Comparison of ENCODE assay signal across 29 mouse cellular contexts in the genomic region with DNA sequence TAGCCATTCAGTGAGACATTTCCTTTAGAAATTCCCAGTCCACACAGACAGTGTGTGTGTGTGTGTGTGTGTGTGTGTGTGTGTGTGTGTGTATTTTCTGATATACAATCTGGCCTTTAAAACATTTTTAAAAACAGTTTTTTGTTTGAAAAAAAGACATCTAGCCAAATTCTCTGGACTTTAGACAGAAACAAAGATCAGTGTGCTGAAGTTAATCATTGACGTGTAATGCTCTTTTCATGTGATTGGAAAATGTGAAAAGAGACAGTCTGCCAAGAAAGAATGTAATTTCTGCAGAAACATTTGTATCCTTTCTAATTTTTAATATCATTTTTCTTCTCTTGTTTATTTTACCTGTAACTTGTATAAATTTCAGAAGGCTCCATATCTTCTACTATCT.
DNase-seq lines count a peak whose midpoint lies in the region; ATAC-seq and TF ChIP-seq lines count a peak whose summit lies in the region.
"Had no signal": no experiment of that assay in that cellular context is flagged by ENCODE, and none has a peak within 500 bp of the region (broad histone marks: within the 10 kb centered on the region; RNA-seq: fewer than 3 reads in every experiment).

No protein-coding gene starts in this region.

- ATAC-seq in liver, embryonic 12.5 days, result no peak
- ATAC-seq in intestine, embryonic 16.5 days, result peak; percentile 66
- ATAC-seq: forebrain, embryonic 14.5 days; forebrain, postnatal 0 days; hindbrain, embryonic 16.5 days; Patski had no signal

- H3K9me3 ChIP-seq in liver, embryonic 12.5 days (replicated peaks), result no peaks in the 10 kb centered on the region
- no peaks in the 10 kb centered on the region for H3K9me3 ChIP-seq in intestine, embryonic 16.5 days (ENCODE audit: control insufficient read depth, low read length)
- H3K9me3 ChIP-seq: embryonic facial prominence, embryonic 12.5 days; embryonic facial prominence, embryonic 15.5 days; heart, embryonic 15.5 days; hindbrain, embryonic 10.5 days; hindbrain, embryonic 13.5 days had no signal

- no peaks in the 10 kb centered on the region for H3K36me3 ChIP-seq in kidney, adult 2 months (ENCODE audit: control insufficient read depth, insufficient read depth, low read length)
- no peaks in the 10 kb centered on the region for H3K36me3 ChIP-seq in liver, adult 2 months (ENCODE audit: control insufficient read depth, insufficient read depth, low read length)
- no peaks in the 10 kb centered on the region for H3K36me3 ChIP-seq in liver, embryonic 12.5 days
- H3K36me3 ChIP-seq in intestine, embryonic 16.5 days (ENCODE audit: control insufficient read depth, insufficient read depth, low read length), result no peaks in the 10 kb centered on the region
- H3K36me3 ChIP-seq: embryonic facial prominence, embryonic 12.5 days; embryonic facial prominence, embryonic 15.5 days; G1E; heart, embryonic 15.5 days; hindbrain, embryonic 10.5 days; hindbrain, embryonic 13.5 days had no signal

- no peaks in the 10 kb centered on the region for H3K27me3 ChIP-seq in kidney, adult 2 months (replicated peaks; ENCODE audit: control insufficient read depth, insufficient read depth, low read length)
- no peaks in the 10 kb centered on the region for H3K27me3 ChIP-seq in liver, adult 2 months (ENCODE audit: control insufficient read depth, insufficient read depth, low read length)
- no peaks in the 10 kb centered on the region for H3K27me3 ChIP-seq in liver, embryonic 12.5 days (replicated peaks)
- no peaks in the 10 kb centered on the region for H3K27me3 ChIP-seq in intestine, embryonic 16.5 days (replicated peaks; ENCODE audit: control insufficient read depth, insufficient read depth, low read length)
- H3K27me3 ChIP-seq: CH12.LX; embryonic facial prominence, embryonic 12.5 days; embryonic facial prominence, embryonic 15.5 days; heart, embryonic 15.5 days; hindbrain, embryonic 13.5 days; Patski had no signal

- peak overlapping the region; percentile 38; the same call in 1 of the 2 replicates for H3K27ac ChIP-seq in kidney, adult 2 months (ENCODE audit: insufficient read depth, low read depth, low read length)
- H3K27ac ChIP-seq in liver, adult 2 months (replicated peaks; ENCODE audit: insufficient read depth, low read depth, low read length), result no peak overlapping the region
- no peak overlapping the region for H3K27ac ChIP-seq in liver, embryonic 12.5 days
- no peak overlapping the region for H3K27ac ChIP-seq in intestine, embryonic 16.5 days (ENCODE audit: low read length)
- H3K27ac ChIP-seq: embryonic facial prominence, embryonic 12.5 days; embryonic facial prominence, embryonic 15.5 days; gastrocnemius, adult 2 months; heart, embryonic 15.5 days; hindbrain, embryonic 10.5 days; hindbrain, embryonic 13.5 days had no signal

- H3K4me3 ChIP-seq in kidney, adult 2 months (ENCODE audit: insufficient read depth, low read depth, low read length), result no peak overlapping the region
- H3K4me3 ChIP-seq in liver, adult 2 months (ENCODE audit: insufficient read depth, low read depth, low read length), result no peak overlapping the region
- no peak overlapping the region for H3K4me3 ChIP-seq in liver, embryonic 12.5 days
- no peak overlapping the region for H3K4me3 ChIP-seq in intestine, embryonic 16.5 days (ENCODE audit: low read length)
- H3K4me3 ChIP-seq: embryonic facial prominence, embryonic 12.5 days; embryonic facial prominence, embryonic 15.5 days; gastrocnemius, adult 2 months; heart, embryonic 15.5 days; hindbrain, embryonic 10.5 days; hindbrain, embryonic 13.5 days had no signal

- TF ChIP-seq POLR2A in kidney, adult 2 months (IDR thresholded peaks at IDR 0.05; ENCODE audit: low read depth, low read length), result no peak
- TF ChIP-seq POLR2A in liver, adult 2 months (IDR thresholded peaks at IDR 0.05; ENCODE audit: extremely low read depth, insufficient read depth, low read length), result no peak

- no peak for TF ChIP-seq CTCF in kidney, adult 2 months (conservative IDR thresholded peaks at IDR 0.05; ENCODE audit: insufficient read depth, insufficient read length, low read depth, low read length)
- TF ChIP-seq CTCF in liver, adult 2 months (IDR thresholded peaks at IDR 0.05; ENCODE audit: low read depth, low read length), result no peak

- H3K9ac ChIP-seq in liver, adult 2 months (ENCODE audit: low read depth, low read length), result no peak overlapping the region
- H3K9ac ChIP-seq in liver, embryonic 12.5 days, result no peak overlapping the region
- H3K9ac ChIP-seq in intestine, embryonic 16.5 days (ENCODE audit: low read depth, low read length), result no peak overlapping the region
- H3K9ac ChIP-seq: embryonic facial prominence, embryonic 12.5 days; embryonic facial prominence, embryonic 15.5 days; forebrain, postnatal 0 days; heart, embryonic 15.5 days; hindbrain, embryonic 13.5 days had no signal

- H3K79me2 ChIP-seq in liver, adult 2 months (ENCODE audit: control insufficient read depth, insufficient read depth, low read length), result no peaks in the 10 kb centered on the region

- WGBS in kidney, adult 2 months, result 64% methylated on average over 1 of the region's 1 CpGs
- 19% methylated on average over 1 of the region's 1 CpGs for WGBS in liver, adult 2 months
- WGBS in liver, embryonic 12.5 days (ENCODE audit: insufficient replicate concordance), result 56% methylated on average over 1 of the region's 1 CpGs
- WGBS in intestine, embryonic 16.5 days, result 45% methylated on average over 1 of the region's 1 CpGs

- peak; percentile 73 for DNase-seq in kidney, adult 2 months
- no peak for DNase-seq in kidney, postnatal 25 days
- DNase-seq in liver, adult 2 months (ENCODE audit: extremely low read depth, low read depth, low spot score), result peak; percentile 92
- no peak for DNase-seq in cerebellum, adult 11-12 months
- DNase-seq: adrenal gland, postnatal 10 days; adrenal gland, postnatal 36 days; B cell, adult 2 months; cerebellum, adult 2 months; cerebellum, adult 9-11 months; cerebellum, postnatal 25 days; forebrain, postnatal 0 days; gastrocnemius, adult 2 months; gastrocnemius, postnatal 14 days; heart, adult 11 months; heart, postnatal 10 days; heart, postnatal 36 days had no signal

- no peak overlapping the region for H3K4me2 ChIP-seq in liver, embryonic 12.5 days
- H3K4me2 ChIP-seq in intestine, embryonic 16.5 days (ENCODE audit: low read depth, low read length), result no peak overlapping the region
- H3K4me2 ChIP-seq: embryonic facial prominence, embryonic 12.5 days; embryonic facial prominence, embryonic 15.5 days; heart, embryonic 11.5 days; heart, embryonic 15.5 days; hindbrain, embryonic 13.5 days had no signal

- peaks cover 7% of the 10 kb centered on the region for H3K4me1 ChIP-seq in kidney, adult 2 months (ENCODE audit: control insufficient read depth, insufficient read depth, low read length)
- peaks cover 12% of the 10 kb centered on the region; the same call in 1 of the 2 replicates for H3K4me1 ChIP-seq in liver, adult 2 months (ENCODE audit: control insufficient read depth, insufficient read depth, low read length)
- H3K4me1 ChIP-seq in liver, embryonic 12.5 days, result no peaks in the 10 kb centered on the region
- H3K4me1 ChIP-seq in intestine, embryonic 16.5 days (ENCODE audit: control insufficient read depth, insufficient read depth, low read length), result no peaks in the 10 kb centered on the region
- H3K4me1 ChIP-seq: embryonic facial prominence, embryonic 12.5 days; embryonic facial prominence, embryonic 15.5 days; heart, embryonic 15.5 days; hindbrain, embryonic 10.5 days; hindbrain, embryonic 13.5 days had no signal

Comparison
In these comparisons a context has a peak if more than half of its experiments do, and no peak if none do; other contexts are left out.
1. DNase-seq: peak in kidney, adult 2 months (single experiment) and liver, adult 2 months (single experiment); none in kidney, postnatal 25 days (0 of 2) and cerebellum, adult 11-12 months (single experiment).